Comparison of ENCODE assay signal across 7 mouse cellular contexts in the genomic region with DNA sequence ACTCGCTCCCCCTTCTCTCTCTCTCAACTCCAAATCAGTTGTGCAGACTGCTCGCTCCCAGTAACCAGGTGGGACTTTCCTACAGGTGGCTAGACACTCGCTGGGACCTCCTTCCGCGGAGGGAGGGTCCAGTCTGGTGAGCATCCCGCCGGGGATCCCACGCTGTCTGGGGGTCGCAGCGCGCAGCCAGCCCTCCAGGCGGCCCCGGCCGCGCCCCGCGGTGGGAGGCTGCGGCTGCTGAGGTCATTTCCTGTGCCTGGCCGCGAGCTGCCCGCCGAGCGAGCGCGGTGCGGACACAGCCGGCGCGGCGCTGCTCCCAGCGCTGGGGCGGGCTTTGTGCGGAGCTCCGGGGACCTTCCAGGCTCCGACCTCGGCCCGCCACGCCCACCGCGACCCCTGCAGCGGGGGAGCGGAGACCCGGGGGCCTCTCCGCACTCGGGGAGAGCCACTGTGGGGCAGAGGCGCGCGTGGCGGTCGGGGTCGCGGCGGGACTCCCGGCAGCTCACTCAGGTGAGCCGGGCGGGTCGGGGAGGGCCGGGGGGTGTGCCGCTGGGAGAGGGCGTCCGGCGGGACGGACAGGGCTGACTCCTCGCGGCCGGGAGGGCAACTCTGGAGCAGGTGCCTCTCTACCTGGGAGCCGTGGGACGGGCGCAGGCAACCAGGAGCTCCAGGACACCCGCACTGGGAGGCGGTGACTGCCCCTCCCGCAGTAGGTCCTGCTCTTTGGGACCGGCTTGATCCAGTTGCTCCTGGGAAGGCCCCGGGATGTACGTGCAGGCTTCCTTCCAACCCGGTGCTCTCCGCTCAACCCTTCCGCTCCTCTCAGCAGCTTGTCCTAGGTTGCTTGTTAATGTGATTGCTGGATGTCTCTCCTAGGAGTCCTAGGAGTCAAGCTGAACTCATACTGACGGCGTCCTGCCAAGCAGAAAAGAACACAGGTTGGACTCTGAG. TPM values are rescaled to one million over a fixed set of nuclear protein-coding genes. Genes with fewer than 3 reads are reported as not detected.
DNase-seq lines count a peak whose midpoint lies in the region; ATAC-seq and TF ChIP-seq lines count a peak whose summit lies in the region.

A gene (plus strand): TSS at position 253 of the 951 bp plus-strand sequence.

- peak; percentile 65 for DNase-seq in Muller cell, postnatal 12 days (ENCODE audit: inconsistent ontology term)
- DNase-seq in brain, embryonic 14.5 days (ENCODE audit: low read depth): peak; percentile 73
- peak; percentile 79 for DNase-seq in hindbrain, embryonic 10.5 days (ENCODE audit: low spot score)
- peak; percentile 37 for DNase-seq in layer of hippocampus, adult 9-11 months
- peak; percentile 42 for DNase-seq in right cerebral cortex, postnatal 25 days

- H3K27me3 ChIP-seq in forebrain, embryonic 13.5 days: no peaks in the 10 kb centered on the region
- H3K27me3 ChIP-seq in hindbrain, embryonic 10.5 days (ENCODE audit: insufficient read depth, poor library complexity, severe bottlenecking): peaks cover 9% of the 10 kb centered on the region; the same call in 1 of the 2 replicates

- peak; percentile 80 for TF ChIP-seq POLR2A in brain, embryonic 14.5 days (IDR thresholded peaks at IDR 0.05; ENCODE audit: borderline replicate concordance, extremely low read depth, insufficient read depth, insufficient read length, poor library complexity, severe bottlenecking)

- TF ChIP-seq CTCF in brain, embryonic 14.5 days (IDR thresholded peaks at IDR 0.05; ENCODE audit: borderline replicate concordance, extremely low read depth, insufficient read depth, insufficient read length): no peak

- no peak within 1 kb of the TSS for H3K27ac ChIP-seq in forebrain, embryonic 13.5 days
- H3K27ac ChIP-seq in hindbrain, embryonic 10.5 days: peak within 1 kb of the TSS; percentile 96

- peak; percentile 92 for ATAC-seq in forebrain, embryonic 13.5 days
- peak; percentile 90 for ATAC-seq in megakaryocyte, adult 5-6 weeks (ENCODE audit: poor library complexity, severe bottlenecking)

- H3K9me3 ChIP-seq in forebrain, embryonic 13.5 days (replicated peaks): no peaks in the 10 kb centered on the region
- no peaks in the 10 kb centered on the region for H3K9me3 ChIP-seq in hindbrain, embryonic 10.5 days

- under 1% methylated on average over 60 of the region's 80 CpGs for WGBS in forebrain, embryonic 13.5 days
- WGBS in hindbrain, embryonic 10.5 days: under 1% methylated on average over 80 of the region's 80 CpGs

- H3K9ac ChIP-seq in forebrain, embryonic 13.5 days: peak within 1 kb of the TSS; percentile 87

- H3K4me2 ChIP-seq in forebrain, embryonic 13.5 days: peak within 1 kb of the TSS; percentile 97

- peaks cover 8% of the 10 kb centered on the region; the same call in 1 of the 2 replicates for H3K4me1 ChIP-seq in forebrain, embryonic 13.5 days
- peaks cover 22% of the 10 kb centered on the region for H3K4me1 ChIP-seq in hindbrain, embryonic 10.5 days (replicated peaks)

- no peaks in the 10 kb centered on the region for H3K36me3 ChIP-seq in forebrain, embryonic 13.5 days (ENCODE audit: poor library complexity, severe bottlenecking)
- no peaks in the 10 kb centered on the region for H3K36me3 ChIP-seq in hindbrain, embryonic 10.5 days

- peak within 1 kb of the TSS; percentile 77 for H3K4me3 ChIP-seq in forebrain, embryonic 13.5 days
- peak within 1 kb of the TSS; percentile 86 for H3K4me3 ChIP-seq in hindbrain, embryonic 10.5 days

RNA-seq across cellular contexts. Expression of the gene that starts here (rescaled TPM):
- 6.1 and 6.8 TPM in 2 replicates for polyA plus RNA-seq in brain, embryonic 14.5 days (2012; rRNA removed)
- 2.8 and 3.0 TPM in 2 replicates for polyA plus RNA-seq in forebrain, embryonic 13.5 days (2015; fragmentation: Nextera tagmentation; extraction: Ambion mirVana)
- 6.7 TPM in 2 replicates for polyA plus RNA-seq in hindbrain, embryonic 10.5 days (2016; fragmentation: Nextera tagmentation; extraction: Ambion mirVana)
- 0.76 and 0.96 TPM in 2 replicates for total RNA-seq in megakaryocyte, adult 5-6 weeks (2015)
- 0.37 and 0.98 TPM in 2 replicates for total RNA-seq in megakaryocyte, adult 5-6 weeks (2017)

Comparison
In these comparisons a context has a peak if more than half of its experiments do, and no peak if none do; other contexts are left out.
1. Peak in ATAC-seq in megakaryocyte, adult 5-6 weeks; RNA of the gene not detected or under 1 TPM.